Comparison of ENCODE assay signal across 8 mouse cellular contexts in genomic region chr4:47473968-47474729, GRCm38 (mm10). TPM values are rescaled to one million over a fixed set of nuclear protein-coding genes. Genes with fewer than 3 reads are reported as not detected.
A peak's percentile ranks its signal among the peaks of the same experiment; 100 is the strongest.
DNase-seq lines count a peak whose midpoint lies in the region; ATAC-seq and TF ChIP-seq lines count a peak whose summit lies in the region.

Alg2 (minus strand) TSS chr4:47474333.
Sec61b (plus strand) TSS chr4:47474658.

- H3K36me3 ChIP-seq in MEL (ENCODE audit: control insufficient read depth in 1 of 2, insufficient read depth in 2 of 2, low read length in 2 of 2) = peaks cover 11 to 22% of the 10 kb centered on the region in 2 experiments
- peaks cover 35% of the 10 kb centered on the region for H3K36me3 ChIP-seq in forebrain, postnatal 0 days (ENCODE audit: insufficient read depth)
- H3K36me3 ChIP-seq in lung, embryonic 15.5 days = peaks cover 51% of the 10 kb centered on the region

- peak; percentile 98 for ATAC-seq in forebrain, postnatal 0 days
- peak; percentile 97 for ATAC-seq in lung, embryonic 15.5 days (ENCODE audit: borderline replicate concordance, extremely low read depth, low FRiP score, low TSS enrichment)

- TF ChIP-seq EP300 in MEL (IDR thresholded peaks at IDR 0.05; ENCODE audit: low read depth in 1 of 2, low read length in 2 of 2) = no peak

- H3K27ac ChIP-seq in MEL (ENCODE audit: control insufficient read depth, low read depth, low read length) = peak within 1 kb of the TSS; percentile 86
- H3K27ac ChIP-seq in cerebellum, adult 2 months (ENCODE audit: insufficient read depth, low read length) = peak within 1 kb of the TSS; percentile 90
- H3K27ac ChIP-seq in forebrain, postnatal 0 days (ENCODE audit: low read depth, low read length) = peak within 1 kb of the TSS; percentile 99
- H3K27ac ChIP-seq in lung, embryonic 15.5 days = peak within 1 kb of the TSS; percentile 98

- no peak; a peak in 1 of 6 replicates for TF ChIP-seq CTCF in MEL (IDR thresholded peaks at IDR 0.05 in 2 of 3, conservative IDR thresholded peaks at IDR 0.05 in 1 of 3; ENCODE audit: control insufficient read depth in 1 of 3, insufficient read depth in 1 of 3, low read depth in 2 of 3, low read length in 3 of 3, poor library complexity in 1 of 3, severe bottlenecking in 1 of 3)
- no peak for TF ChIP-seq CTCF in cerebellum, adult 2 months (IDR thresholded peaks at IDR 0.05; ENCODE audit: borderline replicate concordance, insufficient read depth, low read depth, low read length)
- TF ChIP-seq CTCF in forebrain, postnatal 0 days (IDR thresholded peaks at IDR 0.05; ENCODE audit: low read depth) = no peak; the same call in 1 of the 2 replicates

- TF ChIP-seq POLR2A in MEL (IDR thresholded peaks at IDR 0.05; ENCODE audit: control insufficient read depth in 1 of 2, insufficient read depth in 1 of 2, low read depth in 1 of 2, low read length in 2 of 2, poor library complexity in 1 of 2) = peak; percentile 65 to 91
- peak; percentile 94 for TF ChIP-seq POLR2A in cerebellum, adult 2 months (IDR thresholded peaks at IDR 0.05; ENCODE audit: borderline replicate concordance, insufficient read depth, low read length)

- peak within 1 kb of the TSS; percentile 86 for H3K9ac ChIP-seq in MEL (ENCODE audit: control insufficient read depth, low read depth, low read length, poor library complexity, severe bottlenecking)
- H3K9ac ChIP-seq in forebrain, postnatal 0 days = peak within 1 kb of the TSS; percentile 94
- H3K9ac ChIP-seq in lung, embryonic 15.5 days = peak within 1 kb of the TSS; percentile 89

- WGBS in cerebellum, adult 2 months = 0% methylated on average over 58 of the region's 58 CpGs
- WGBS in forebrain, postnatal 0 days = 2% methylated on average over 58 of the region's 58 CpGs
- under 1% methylated on average over 53 of the region's 58 CpGs for WGBS in lung, embryonic 15.5 days

- peak within 1 kb of the TSS; percentile 79 for H3K4me2 ChIP-seq in forebrain, postnatal 0 days (ENCODE audit: low read depth)
- peak within 1 kb of the TSS; percentile 68 for H3K4me2 ChIP-seq in lung, embryonic 15.5 days

- peaks cover 45% of the 10 kb centered on the region for H3K79me2 ChIP-seq in MEL (ENCODE audit: control insufficient read depth, insufficient read depth, low read length, poor library complexity)

- no peaks in the 10 kb centered on the region for H3K27me3 ChIP-seq in MEL (ENCODE audit: control insufficient read depth in 1 of 2, insufficient read depth in 2 of 2, low read length in 2 of 2)
- no peaks in the 10 kb centered on the region for H3K27me3 ChIP-seq in cerebellum, adult 2 months (ENCODE audit: control insufficient read depth, insufficient read depth, low read length)
- H3K27me3 ChIP-seq in forebrain, postnatal 0 days (ENCODE audit: insufficient read depth, low read length) = no peaks in the 10 kb centered on the region
- no peaks in the 10 kb centered on the region for H3K27me3 ChIP-seq in lung, embryonic 15.5 days

- peak; percentile 99 for DNase-seq in MEL (ENCODE audit: low read depth, low spot score)
- DNase-seq in cerebellum, adult 2 months = peak; percentile 98 to 99
- peak; percentile 100 for DNase-seq in forebrain, postnatal 0 days
- DNase-seq in heart, postnatal 4 days = peak; percentile 96
- DNase-seq in layer of hippocampus, adult 8-10 months (ENCODE audit: low spot score in 2 of 2) = peak; percentile 95 to 97
- peak; percentile 96 for DNase-seq in ovary, adult 18-20 months (ENCODE audit: low spot score)
- DNase-seq in thymus, postnatal 0 days (ENCODE audit: low spot score) = peak; percentile 99

- no peaks in the 10 kb centered on the region for H3K9me3 ChIP-seq in MEL (replicated peaks; ENCODE audit: insufficient read depth, low read length)
- peaks cover 10% of the 10 kb centered on the region; the same call in 1 of the 2 replicates for H3K9me3 ChIP-seq in forebrain, postnatal 0 days (ENCODE audit: low read length)
- H3K9me3 ChIP-seq in lung, embryonic 15.5 days = no peaks in the 10 kb centered on the region

- peak within 1 kb of the TSS; percentile 78 to 87 for H3K4me3 ChIP-seq in MEL (ENCODE audit: control insufficient read depth in 1 of 2, insufficient read depth in 1 of 2, low read depth in 2 of 2, low read length in 2 of 2)
- H3K4me3 ChIP-seq in cerebellum, adult 2 months (replicated peaks; ENCODE audit: insufficient read depth, low read depth, low read length) = peak within 1 kb of the TSS; percentile 96
- H3K4me3 ChIP-seq in forebrain, postnatal 0 days (ENCODE audit: low read depth, low read length) = peak within 1 kb of the TSS; percentile 60
- peak within 1 kb of the TSS; percentile 98 for H3K4me3 ChIP-seq in lung, embryonic 15.5 days

- H3K4me1 ChIP-seq in MEL (ENCODE audit: control insufficient read depth in 1 of 2, insufficient read depth in 2 of 2, low read length in 2 of 2) = peaks cover 4 to 9% of the 10 kb centered on the region in 2 experiments; a peak in 3 of 4 replicates
- H3K4me1 ChIP-seq in cerebellum, adult 2 months (ENCODE audit: control insufficient read depth, insufficient read depth, low read length) = peaks cover 4% of the 10 kb centered on the region; the same call in 1 of the 2 replicates
- peaks cover 12% of the 10 kb centered on the region for H3K4me1 ChIP-seq in forebrain, postnatal 0 days (ENCODE audit: insufficient read depth)
- H3K4me1 ChIP-seq in lung, embryonic 15.5 days = peaks cover 19% of the 10 kb centered on the region

- no peak for TF ChIP-seq RAD21 in MEL (IDR thresholded peaks at IDR 0.05; ENCODE audit: low read depth, low read length)

TF ChIP-seq in MEL, 35 proteins besides CTCF, POLR2A, EP300 and RAD21 (continues in another document):
- peak; percentile 87 for TF ChIP-seq NRF1 (IDR thresholded peaks at IDR 0.05; ENCODE audit: insufficient read depth, low read depth, low read length, poor library complexity, severe bottlenecking)
- no peak for TF ChIP-seq POLR2AphosphoS2 (IDR thresholded peaks at IDR 0.05; ENCODE audit: low read length)
- no peak for TF ChIP-seq MAFK (IDR thresholded peaks at IDR 0.05; ENCODE audit: borderline replicate concordance, low read depth, low read length)
- TF ChIP-seq ELF1 (IDR thresholded peaks at IDR 0.05; ENCODE audit: low read depth, low read length) = peak; percentile 71; the same call in 1 of the 2 replicates
- no peak for TF ChIP-seq TAL1 (IDR thresholded peaks at IDR 0.05; ENCODE audit: low read length)
- peak; percentile 80 for TF ChIP-seq NELFE (IDR thresholded peaks at IDR 0.05; ENCODE audit: low read depth, low read length)
- TF ChIP-seq TBP (IDR thresholded peaks at IDR 0.05; ENCODE audit: low read depth, low read length) = peak; percentile 53; the same call in 1 of the 2 replicates
- no peak for TF ChIP-seq BHLHE40 (IDR thresholded peaks at IDR 0.05; ENCODE audit: borderline replicate concordance, low read depth, low read length)
- TF ChIP-seq SIN3A (IDR thresholded peaks at IDR 0.05; ENCODE audit: low read length) = peak; percentile 85
- TF ChIP-seq ZC3H11A (IDR thresholded peaks at IDR 0.05; ENCODE audit: low read depth, low read length) = no peak
- TF ChIP-seq GATA1 (IDR thresholded peaks at IDR 0.05; ENCODE audit: low read depth, low read length) = peak; percentile 92
- TF ChIP-seq SMC3 (IDR thresholded peaks at IDR 0.05; ENCODE audit: low read depth, low read length) = no peak
- TF ChIP-seq ZNF384 (IDR thresholded peaks at IDR 0.05; ENCODE audit: low read depth, low read length) = no peak
- TF ChIP-seq ZMIZ1 (IDR thresholded peaks at IDR 0.05; ENCODE audit: low read depth, low read length) = peak; percentile 31; the same call in 1 of the 2 replicates
- peak; percentile 80; the same call in 1 of the 2 replicates for TF ChIP-seq MXI1 (IDR thresholded peaks at IDR 0.05; ENCODE audit: low read depth, low read length)
- TF ChIP-seq ETS1 (IDR thresholded peaks at IDR 0.05; ENCODE audit: low read depth, low read length) = no peak; the same call in 1 of the 2 replicates
- TF ChIP-seq USF1 (IDR thresholded peaks at IDR 0.05; ENCODE audit: low read depth, low read length) = no peak
- TF ChIP-seq UBTF (IDR thresholded peaks at IDR 0.05; ENCODE audit: borderline replicate concordance, insufficient read depth, low read depth, low read length) = 0 out of 2 replicates have a peak, but pooled peaks have one; percentile 46
- TF ChIP-seq MYC (IDR thresholded peaks at IDR 0.05; ENCODE audit: low read depth, low read length) = peak; percentile 67; the same call in 1 of the 2 replicates
- no peak for TF ChIP-seq RCOR1 (IDR thresholded peaks at IDR 0.05; ENCODE audit: low read depth, low read length)
- no peak for TF ChIP-seq TCF12 (IDR thresholded peaks at IDR 0.05; ENCODE audit: low read depth, low read length)
- peak; percentile 100 for TF ChIP-seq MAX (IDR thresholded peaks at IDR 0.05; ENCODE audit: low read length)
- TF ChIP-seq MEF2A (IDR thresholded peaks at IDR 0.05; ENCODE audit: extremely low read depth, insufficient replicate concordance, low read depth, low read length, poor library complexity, severe bottlenecking) = no peak

RNA-seq across cellular contexts. Expression of gene Alg2, which starts in this region (rescaled TPM):
- total RNA-seq in MEL (2012; rRNA removed) = 10.1 and 11.6 TPM in 2 replicates
- 10 to 100 TPM; 31.3 to 48.1 TPM for polyA plus RNA-seq in MEL (2012; ENCODE audit: insufficient read depth in 1 of 2, insufficient read length in 2 of 2, low read depth in 1 of 2, low replicate concordance in 2 of 2, missing spikeins in 1 of 2)
- polyA plus RNA-seq in cerebellum, adult 2 months (2012; rRNA removed) = 98.1 and 101 TPM in 2 replicates
- 124 and 194 TPM in 2 replicates for total RNA-seq in forebrain, postnatal 0 days (2014; rRNA removed)
- 201 and 259 TPM in 2 replicates for polyA plus RNA-seq in forebrain, postnatal 0 days (2015; fragmentation: Nextera tagmentation; extraction: Ambion mirVana)
- 10 to 100 TPM; 12.3 to 12.6 TPM for total RNA-seq in heart, postnatal 4 days (2021)
- 100 to 1,000 TPM; 124 to 141 (median 133) TPM for total RNA-seq in layer of hippocampus, adult 8-10 months (2022)
- 50.4 and 51.9 TPM in 2 replicates for polyA plus RNA-seq in lung, embryonic 15.5 days (2015; fragmentation: Nextera tagmentation; extraction: Ambion mirVana)
- polyA plus RNA-seq in thymus, postnatal 0 days (2015; fragmentation: Nextera tagmentation; extraction: Ambion mirVana) = 27.9 and 29.3 TPM in 2 replicates

RNA-seq across cellular contexts. Expression of gene Sec61b, which starts in this region (rescaled TPM):
- total RNA-seq in MEL (2012; rRNA removed) = 538 and 557 TPM in 2 replicates
- 100 to 1,000 TPM in 1 of 2 experiments, not detected in 1; 329 TPM for polyA plus RNA-seq in MEL (2012; ENCODE audit: insufficient read depth in 1 of 2, insufficient read length in 2 of 2, low read depth in 1 of 2, low replicate concordance in 2 of 2, missing spikeins in 1 of 2)
- polyA plus RNA-seq in cerebellum, adult 2 months (2012; rRNA removed) = 72.9 and 82.1 TPM in 2 replicates
- total RNA-seq in forebrain, postnatal 0 days (2014; rRNA removed) = 233 and 244 TPM in 2 replicates
- polyA plus RNA-seq in forebrain, postnatal 0 days (2015; fragmentation: Nextera tagmentation; extraction: Ambion mirVana) = 254 and 312 TPM in 2 replicates
- total RNA-seq in heart, postnatal 4 days (2021) = 10 to 100 TPM; 48.2 to 55.6 TPM
- total RNA-seq in layer of hippocampus, adult 8-10 months (2022) = 10 to 100 TPM; 45.6 to 56.3 (median 49.7) TPM
- polyA plus RNA-seq in lung, embryonic 15.5 days (2015; fragmentation: Nextera tagmentation; extraction: Ambion mirVana) = 375 and 416 TPM in 2 replicates
- 467 and 510 TPM in 2 replicates for polyA plus RNA-seq in thymus, postnatal 0 days (2015; fragmentation: Nextera tagmentation; extraction: Ambion mirVana)

Comparison
In these comparisons a context has a peak if more than half of its experiments do, and no peak if none do; other contexts are left out.
1. Peak in every context shown above with its lines: DNase-seq, ATAC-seq, H3K4me3 ChIP-seq and H3K27ac ChIP-seq.